Mouse (Mus musculus): ENCODE results near the gene Jmjd4.

DNA sequence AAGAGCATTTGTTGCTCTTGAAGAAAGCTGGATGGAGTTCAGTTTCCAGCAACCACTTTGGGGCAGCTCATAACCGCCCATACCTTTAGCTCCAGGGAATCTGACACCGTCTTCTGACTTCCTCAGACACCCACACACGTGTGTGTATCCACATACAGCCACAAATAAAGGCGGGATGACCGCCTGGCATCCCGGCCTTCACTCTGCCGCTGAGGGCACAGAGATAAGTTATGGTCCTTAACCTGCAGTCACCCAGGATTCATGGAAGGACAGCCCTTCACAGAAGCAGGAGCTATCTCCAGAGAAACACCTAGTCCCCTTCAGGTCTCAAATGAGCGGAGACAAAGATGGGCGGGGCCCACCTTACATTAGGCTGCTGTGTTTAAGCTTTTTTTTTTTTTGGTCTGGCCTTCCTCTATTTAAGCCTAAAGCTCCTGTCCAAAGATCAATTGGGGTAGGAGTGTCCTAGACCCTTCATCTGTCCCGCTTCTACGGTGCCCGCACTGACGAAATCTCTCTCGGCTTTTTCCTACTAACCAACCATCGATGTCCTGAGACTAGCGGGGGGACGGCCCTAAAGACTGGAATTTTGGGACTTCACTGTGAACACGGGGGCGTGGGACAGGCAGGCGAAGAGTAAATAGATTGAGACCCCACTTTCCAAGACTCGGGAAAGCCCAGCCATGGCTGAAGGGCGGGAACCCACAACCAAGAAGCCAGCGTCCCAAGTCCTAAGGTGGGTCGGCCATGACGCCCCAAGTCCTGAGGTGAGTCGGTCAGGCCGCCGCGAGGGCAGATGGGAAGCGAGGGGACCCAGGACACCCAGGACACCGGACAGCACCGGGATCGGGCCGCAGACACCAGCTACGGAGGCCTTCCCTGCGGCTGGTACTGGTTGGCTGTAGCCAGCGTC, 21.8 kb downstream of the Jmjd4 start:
- TF ChIP-seq GATA1 (IDR thresholded peaks at IDR 0.05; ENCODE audit: low read length) (no peak), TAL1 (IDR thresholded peaks at IDR 0.05; ENCODE audit: low read length) (no peak)
